Mouse (Mus musculus) embryonic facial prominence, embryonic 13.5 days (tissue): ENCODE data around the gene Aldoc. TPM values are rescaled to one million over a fixed set of nuclear protein-coding genes. Genes with fewer than 3 reads are reported as not detected.

Experiments
- ATAC-seq: fragments of 200-750 bp; cut with Nextera tagmentation; 2 replicates; pipeline ENCODE4 v1.8.0; 2017; ENCODE audit warnings: low read depth; ENCODE audit not compliant: insufficient number of reproducible peaks, insufficient read depth, low FRiP score, low TSS enrichment
- H3K27ac ChIP-seq: fragments of 300-500 bp; sonication (generic); 2 replicates; pipeline ENCODE4 v1.5.1; 2015; ENCODE audit warnings: moderate library complexity, mild to moderate bottlenecking, inconsistent platforms
- H3K27me3 ChIP-seq: fragments of 300-500 bp; sonication (generic); 2 replicates; pipeline ENCODE4 v1.6.1; 2015; ENCODE audit warnings: mild to moderate bottlenecking, inconsistent platforms
- H3K36me3 ChIP-seq: fragments of 300-500 bp; sonication (generic); 2 replicates; pipeline ENCODE4 v1.6.1; 2015; ENCODE audit warnings: mild to moderate bottlenecking, inconsistent platforms
- H3K4me1 ChIP-seq: fragments of 300-500 bp; sonication (generic); 2 replicates; pipeline ENCODE4 v1.6.1; 2015; ENCODE audit warnings: inconsistent platforms
- H3K4me2 ChIP-seq: fragments of 300-500 bp; sonication (generic); 2 replicates; pipeline ENCODE4 v1.6.1; 2015; ENCODE audit warnings: moderate library complexity, mild to moderate bottlenecking, inconsistent platforms
- H3K4me3 ChIP-seq: fragments of 300-500 bp; sonication (generic); 2 replicates; pipeline ENCODE4 v1.5.1; 2015; ENCODE audit warnings: mild to moderate bottlenecking, inconsistent platforms
- H3K9ac ChIP-seq: fragments of 300-500 bp; sonication (generic); 2 replicates; pipeline ENCODE4 v1.6.1; 2015; ENCODE audit warnings: mild to moderate bottlenecking, inconsistent platforms
- H3K9me3 ChIP-seq: fragments of 300-500 bp; sonication (generic); 2 replicates; pipeline ENCODE4 v1.6.1; 2016; ENCODE audit warnings: inconsistent platforms
- WGBS: fragments of 180-500 bp; shearing (Covaris S2); methylation state at CpG from one replicate; pipeline ENCODE4 v1.1.7; 2015; ENCODE audit warnings: mixed read lengths; 5-methylcytosine and 5-hydroxymethylcytosine counted together
- polyA plus RNA-seq: library from polyadenylated mRNA; unstranded; fragments of >200 nt; fragmentation: Nextera tagmentation; extraction: Ambion mirVana; gene quantifications from 2 replicates; pipeline ENCODE4 v1.2.1, GENCODE M21; 2015

Aldoc gene
- polyA plus RNA-seq, 1 experiment from 2014 or later: 16.6 TPM

- no peak for ATAC-seq
- WGBS: 50% methylated on average over 1 of the region's 1 CpGs
Observed at GRCm38 (mm10) chr11:78370389-78370788, 47.6 kb downstream of the Aldoc start.

GRCm38 (mm10) chr11:78371711-78372110 is 48.9 kb downstream of the Aldoc start:
- no peak overlapping the region for H3K27ac ChIP-seq
- H3K4me2 ChIP-seq: no peak overlapping the region
- no peaks in the 10 kb centered on the region for H3K36me3 ChIP-seq
- H3K9ac ChIP-seq: no peak overlapping the region
- no peaks in the 10 kb centered on the region for H3K9me3 ChIP-seq
- no peak for ATAC-seq
- WGBS: 91% methylated on average over 11 of the region's 11 CpGs
- H3K4me1 ChIP-seq: peaks cover 10% of the 10 kb centered on the region
- no peaks in the 10 kb centered on the region for H3K27me3 ChIP-seq
- no peak overlapping the region for H3K4me3 ChIP-seq

More at GRCm38 (mm10) chr11:78370389-78370788, 47.6 kb downstream of the Aldoc start:
- Histone ChIP-seq H3K27me3 (no peaks in the 10 kb centered on the region), H3K4me2 (no peak overlapping the region), H3K27ac (no peak overlapping the region), H3K9ac (no peak overlapping the region), H3K4me1 (peaks cover 10% of the 10 kb centered on the region), H3K36me3 (no peaks in the 10 kb centered on the region), H3K9me3 (no peaks in the 10 kb centered on the region), H3K4me3 (no peak overlapping the region)

- H3K36me3 ChIP-seq: no peaks in the 10 kb centered on the region
- H3K9me3 ChIP-seq: no peaks in the 10 kb centered on the region
- H3K4me3 ChIP-seq: no peak overlapping the region
- H3K27me3 ChIP-seq: no peaks in the 10 kb centered on the region
- no peak for ATAC-seq
- H3K4me2 ChIP-seq: no peak overlapping the region
- H3K4me1 ChIP-seq: peaks cover 10% of the 10 kb centered on the region
- no peak overlapping the region for H3K9ac ChIP-seq
- 83% methylated on average over 3 of the region's 3 CpGs for WGBS
- H3K27ac ChIP-seq: no peak overlapping the region
Observed at GRCm38 (mm10) chr11:78372166-78372565, 49.4 kb downstream of the Aldoc start.

DNA sequence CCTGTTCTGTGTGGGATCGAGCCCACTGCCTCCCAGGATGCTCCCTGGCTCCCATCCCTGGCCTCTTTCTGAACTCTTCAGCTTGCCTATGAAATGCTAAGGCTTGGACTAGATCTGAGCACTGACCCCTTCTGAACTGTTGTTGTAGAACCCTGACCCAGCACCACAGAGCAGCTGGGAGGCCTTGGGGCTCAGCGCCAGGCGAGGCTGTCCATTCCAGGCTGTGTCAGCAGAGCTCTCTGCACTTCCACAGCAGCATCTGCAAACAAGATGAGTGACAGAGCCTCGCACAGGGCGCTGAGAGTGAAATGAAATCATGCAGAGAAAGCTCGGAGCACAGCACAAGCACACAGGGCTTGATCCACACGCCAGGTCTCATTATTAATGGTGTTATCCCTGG is 49.8 kb downstream of the Aldoc start:
- Histone ChIP-seq H3K4me1 (peaks cover 10% of the 10 kb centered on the region), H3K4me3 (no peak overlapping the region), H3K9me3 (no peaks in the 10 kb centered on the region), H3K27ac (no peak overlapping the region), H3K27me3 (no peaks in the 10 kb centered on the region), H3K9ac (no peak overlapping the region), H3K36me3 (no peaks in the 10 kb centered on the region), H3K4me2 (no peak overlapping the region)
- no peak for ATAC-seq
- WGBS: 68% methylated on average over 7 of the region's 7 CpGs

DNA sequence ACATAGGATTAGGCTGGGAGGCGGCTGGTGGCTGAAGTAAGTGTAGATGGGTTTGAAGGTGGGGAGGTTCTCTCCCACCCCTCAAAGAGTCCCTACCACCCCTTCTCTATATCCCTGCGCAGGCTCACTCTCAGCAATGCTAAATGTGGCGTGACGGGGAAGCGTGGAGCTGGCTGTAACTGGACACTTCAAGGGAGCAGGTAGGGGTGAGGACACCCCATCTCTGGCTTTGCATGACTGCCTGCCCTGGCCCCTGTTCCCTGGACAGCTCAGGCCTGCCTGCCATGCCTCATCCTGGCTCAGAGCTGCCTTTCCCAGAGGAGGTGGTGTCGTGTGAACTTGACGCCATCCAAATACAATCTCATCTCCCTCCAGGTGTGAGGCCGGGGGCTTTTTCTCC is 51.4 kb downstream of the Aldoc start:
- Histone ChIP-seq H3K4me2 (no peak overlapping the region), H3K27me3 (no peaks in the 10 kb centered on the region), H3K27ac (no peak overlapping the region; the same call in 1 of the 2 replicates), H3K4me3 (no peak overlapping the region), H3K36me3 (no peaks in the 10 kb centered on the region), H3K9me3 (no peaks in the 10 kb centered on the region), H3K4me1 (peaks cover 10% of the 10 kb centered on the region), H3K9ac (peak overlapping the region; percentile 36; the same call in 1 of the 2 replicates)
- ATAC-seq: no peak
- 56% methylated on average over 8 of the region's 8 CpGs for WGBS

Other genes with a start within 250 kb of the Aldoc start
- 34.8 and 39.0 TPM in 2 replicates for gene Eral1, start 242.6 kb upstream of the Aldoc start, polyA plus RNA-seq
- 14.1 and 16.9 TPM in 2 replicates for gene Fam222b, start 228.3 kb upstream of the Aldoc start, polyA plus RNA-seq
- gene Traf4, start 157.4 kb upstream of the Aldoc start, polyA plus RNA-seq: 91.5 and 103 TPM in 2 replicates
- 17.4 and 18.1 TPM in 2 replicates for gene Nek8, start 146.3 kb upstream of the Aldoc start, polyA plus RNA-seq
- 15.4 and 17.2 TPM in 2 replicates for gene Tlcd1, start 146.3 kb upstream of the Aldoc start, polyA plus RNA-seq
- gene Rpl23a, start 139.4 kb upstream of the Aldoc start, polyA plus RNA-seq: 1,597 and 1,678 TPM in 2 replicates
- gene Rab34, start 134.5 kb upstream of the Aldoc start, polyA plus RNA-seq: 172 and 188 TPM in 2 replicates
- 3.2 and 4.1 TPM in 2 replicates for gene Proca1, start 129.6 kb upstream of the Aldoc start, polyA plus RNA-seq
- gene Sdf2, start 77.2 kb upstream of the Aldoc start, polyA plus RNA-seq: 81.9 and 90.6 TPM in 2 replicates
- gene Supt6, start 77.0 kb upstream of the Aldoc start, polyA plus RNA-seq: 30.3 and 32.2 TPM in 2 replicates
- gene 2610507B11Rik, start 61.2 kb upstream of the Aldoc start, polyA plus RNA-seq: 73.7 and 79.6 TPM in 2 replicates
- gene BC030499, start 32.1 kb upstream of the Aldoc start, polyA plus RNA-seq: 0.28 TPM in 1 of 2 replicates, not detected in the other
- gene Spag5, start 21.4 kb upstream of the Aldoc start, polyA plus RNA-seq: 36.4 and 44.3 TPM in 2 replicates
- 75.7 and 79.5 TPM in 2 replicates for gene Pigs, start 5.4 kb downstream of the Aldoc start, polyA plus RNA-seq
- gene Unc119, start 20.5 kb downstream of the Aldoc start, polyA plus RNA-seq: 66.7 and 71.4 TPM in 2 replicates
- gene Foxn1, start 63.6 kb downstream of the Aldoc start, polyA plus RNA-seq: 0.73 and 1.1 TPM in 2 replicates
- 0.62 TPM in 1 of 2 replicates, not detected in the other for gene Slc13a2, start 99.2 kb downstream of the Aldoc start, polyA plus RNA-seq
- gene Slc46a1, start 142.7 kb downstream of the Aldoc start, polyA plus RNA-seq: 13.5 and 16.2 TPM in 2 replicates
- gene Sarm1, start 174.8 kb downstream of the Aldoc start, polyA plus RNA-seq: 2.6 and 3.2 TPM in 2 replicates
- gene Vtn, start 176.1 kb downstream of the Aldoc start, polyA plus RNA-seq: 2.2 and 8.7 TPM in 2 replicates
- gene Sebox, start 180.5 kb downstream of the Aldoc start, polyA plus RNA-seq: not detected in 2 replicates
- gene Tmem199, start 189.2 kb downstream of the Aldoc start, polyA plus RNA-seq: 46.6 and 50.9 TPM in 2 replicates
- gene Poldip2, start 189.2 kb downstream of the Aldoc start, polyA plus RNA-seq: 168 and 182 TPM in 2 replicates
- gene Tnfaip1, start 213.4 kb downstream of the Aldoc start, polyA plus RNA-seq: 73.0 and 78.1 TPM in 2 replicates
- 176 and 183 TPM in 2 replicates for gene Ift20, start 213.4 kb downstream of the Aldoc start, polyA plus RNA-seq
- gene Tmem97, start 227.8 kb downstream of the Aldoc start, polyA plus RNA-seq: 61.0 and 66.7 TPM in 2 replicates